Mouse (Mus musculus): Measurements from ENCODE around the gene Plp2. TPM values are rescaled to one million over a fixed set of nuclear protein-coding genes. Genes with fewer than 3 reads are reported as not detected.
"Not testable (repeated sequence)": the region's sequence is repeated elsewhere in the genome, so short reads cannot be mapped to it uniquely, and the experiment has no call there.

Plp2 gene
- 299 and 310 TPM in 2 replicates for polyA plus RNA-seq (2014; fragmentation: Nextera tagmentation; extraction: Ambion mirVana)

GRCm38 (mm10) chrX:7670921-7671623 is at the start of gene Plp2:
Plp2 (minus strand) TSS chrX:7671390.
- Histone ChIP-seq H3K9me3 (ENCODE audit: control insufficient read depth, low read depth, low read length) (no peaks in the 10 kb centered on the region), H3K4me2 (replicated peaks; ENCODE audit: low read depth, low read length) (peak within 1 kb of the TSS; percentile 44), H3K27ac (ENCODE audit: low read length) (peak within 1 kb of the TSS; percentile 85), H3K36me3 (ENCODE audit: control insufficient read depth, insufficient read depth, low read length) (peaks cover 3% of the 10 kb centered on the region; the same call in 1 of the 2 replicates), H3K4me1 (ENCODE audit: control insufficient read depth, insufficient read depth, low read length) (peaks cover 6% of the 10 kb centered on the region; the same call in 1 of the 2 replicates), H3K27me3 (ENCODE audit: control insufficient read depth, insufficient read depth, low read length) (no peaks in the 10 kb centered on the region), H3K4me3 (ENCODE audit: low read depth, low read length) (peak within 1 kb of the TSS; percentile 43), H3K9ac (replicated peaks; ENCODE audit: low read depth, low read length) (peak within 1 kb of the TSS; percentile 48; the same call in 1 of the 2 replicates)
- WGBS: 21% methylated on average over 30 of the region's 36 CpGs
- ATAC-seq (ENCODE audit: insufficient number of reproducible peaks, insufficient read depth, low FRiP score, low read depth): peak; percentile 43

DNA sequence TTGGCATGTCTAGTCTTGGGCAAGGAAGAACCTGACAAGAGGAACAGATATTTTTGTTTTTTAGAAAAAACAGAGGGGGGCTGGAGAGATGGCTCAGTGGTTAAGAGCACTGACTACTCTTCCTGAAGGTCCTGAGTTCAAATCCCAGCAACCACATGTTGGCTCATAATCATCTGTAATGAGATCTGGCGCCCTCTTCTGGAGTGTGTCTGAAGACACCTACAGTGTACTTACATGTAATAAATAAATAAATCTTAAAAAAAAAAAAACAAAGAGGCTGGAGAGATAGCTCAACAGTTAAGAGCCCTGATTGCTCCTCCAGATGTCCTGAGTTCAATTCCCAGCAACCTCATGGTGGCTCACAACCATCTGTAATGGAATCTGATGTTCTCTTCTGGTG is 44.9 kb upstream of the Plp2 start:
- not testable (repeated sequence) for H3K36me3 ChIP-seq (ENCODE audit: control insufficient read depth, insufficient read depth, low read length); H3K4me3 ChIP-seq (ENCODE audit: low read depth, low read length); H3K4me1 ChIP-seq (ENCODE audit: control insufficient read depth, insufficient read depth, low read length); H3K9ac ChIP-seq (replicated peaks; ENCODE audit: low read depth, low read length); H3K27me3 ChIP-seq (ENCODE audit: control insufficient read depth, insufficient read depth, low read length); H3K27ac ChIP-seq (ENCODE audit: low read length); H3K4me2 ChIP-seq (replicated peaks; ENCODE audit: low read depth, low read length); ATAC-seq (ENCODE audit: insufficient number of reproducible peaks, insufficient read depth, low FRiP score, low read depth); H3K9me3 ChIP-seq (ENCODE audit: control insufficient read depth, low read depth, low read length)
- WGBS: 33% methylated on average over 1 of the region's 1 CpGs

DNA sequence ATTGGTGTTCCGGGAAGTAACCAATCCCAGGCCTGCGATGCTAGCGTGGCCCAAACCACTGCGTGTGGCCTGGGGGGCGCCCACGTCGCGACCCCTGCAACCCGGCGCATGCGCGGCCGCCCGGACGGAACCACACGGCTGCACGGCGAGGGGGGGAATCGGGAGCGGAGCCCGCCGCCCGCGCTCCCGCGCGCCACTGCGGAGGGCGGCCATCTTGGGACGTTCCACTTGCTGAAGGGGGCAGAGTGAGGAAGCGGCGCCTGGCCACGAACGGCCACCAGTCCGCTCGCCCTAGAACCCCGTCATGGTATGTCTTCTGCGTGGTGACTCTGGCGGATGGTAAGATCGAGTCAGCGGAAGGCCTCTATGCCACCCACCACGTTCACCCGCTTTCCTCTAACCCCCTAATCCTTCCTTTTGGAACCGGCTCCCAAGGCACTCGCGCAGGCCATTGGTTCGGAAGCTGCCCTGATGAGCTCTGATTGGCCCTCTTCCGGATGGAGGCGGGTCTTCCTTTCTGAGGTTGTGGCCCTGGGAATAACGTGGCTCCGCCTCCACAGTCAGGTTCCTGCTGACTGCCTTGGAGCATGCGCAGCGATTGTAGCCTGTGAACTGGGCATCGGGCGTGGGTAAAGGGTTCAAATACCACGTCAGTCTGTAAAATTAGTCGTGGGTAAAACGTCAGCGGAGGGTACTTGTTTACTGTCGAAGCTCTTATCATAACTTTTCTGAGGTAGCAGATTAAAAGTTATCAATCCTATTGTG is 43.1 kb upstream of the Plp2 start, which contains the start of gene Wdr45:
Gene Wdr45 (plus strand): TSS at position 199 of the 765 bp plus-strand sequence.
- 23% methylated on average over 25 of the region's 60 CpGs for WGBS
- H3K27ac ChIP-seq (ENCODE audit: low read length); H3K9me3 ChIP-seq (ENCODE audit: control insufficient read depth, low read depth, low read length); H3K27me3 ChIP-seq (ENCODE audit: control insufficient read depth, insufficient read depth, low read length); H3K36me3 ChIP-seq (ENCODE audit: control insufficient read depth, insufficient read depth, low read length); H3K4me1 ChIP-seq (ENCODE audit: control insufficient read depth, insufficient read depth, low read length); H3K9ac ChIP-seq (replicated peaks; ENCODE audit: low read depth, low read length): not testable (repeated sequence)
- Histone ChIP-seq H3K4me2 (replicated peaks; ENCODE audit: low read depth, low read length) (peak within 1 kb of the TSS; percentile 39; the same call in 1 of the 2 replicates), H3K4me3 (ENCODE audit: low read depth, low read length) (peak within 1 kb of the TSS; percentile 27)
- peak; percentile 97 for ATAC-seq (ENCODE audit: insufficient number of reproducible peaks, insufficient read depth, low FRiP score, low read depth)

DNA sequence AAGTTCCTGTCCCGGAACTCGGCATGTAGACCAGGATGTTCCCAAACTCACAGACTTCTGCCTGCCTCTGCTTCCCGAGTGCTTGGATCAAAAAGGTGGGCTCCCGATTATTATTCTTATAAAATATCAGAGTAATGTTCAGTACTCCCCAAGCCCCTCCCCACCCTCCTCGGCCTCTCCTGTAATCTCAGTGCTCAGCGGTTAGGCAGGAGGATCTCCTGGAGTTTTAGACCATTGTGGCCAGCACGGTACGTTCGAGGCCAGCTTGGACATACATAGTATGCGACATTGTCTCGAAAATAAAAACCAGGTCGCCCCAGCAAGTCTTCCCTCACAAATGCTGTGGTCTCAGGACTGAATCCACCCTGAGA is 42.6 kb upstream of the Plp2 start:
- Histone ChIP-seq H3K4me3 (ENCODE audit: low read depth, low read length) (peak overlapping the region; percentile 27), H3K4me2 (replicated peaks; ENCODE audit: low read depth, low read length) (peak overlapping the region; percentile 39; the same call in 1 of the 2 replicates)
- 30% methylated on average over 4 of the region's 12 CpGs for WGBS
- ATAC-seq (ENCODE audit: insufficient number of reproducible peaks, insufficient read depth, low FRiP score, low read depth); H3K9me3 ChIP-seq (ENCODE audit: control insufficient read depth, low read depth, low read length); H3K4me1 ChIP-seq (ENCODE audit: control insufficient read depth, insufficient read depth, low read length); H3K27me3 ChIP-seq (ENCODE audit: control insufficient read depth, insufficient read depth, low read length); H3K9ac ChIP-seq (replicated peaks; ENCODE audit: low read depth, low read length); H3K27ac ChIP-seq (ENCODE audit: low read length); H3K36me3 ChIP-seq (ENCODE audit: control insufficient read depth, insufficient read depth, low read length): not testable (repeated sequence)

DNA sequence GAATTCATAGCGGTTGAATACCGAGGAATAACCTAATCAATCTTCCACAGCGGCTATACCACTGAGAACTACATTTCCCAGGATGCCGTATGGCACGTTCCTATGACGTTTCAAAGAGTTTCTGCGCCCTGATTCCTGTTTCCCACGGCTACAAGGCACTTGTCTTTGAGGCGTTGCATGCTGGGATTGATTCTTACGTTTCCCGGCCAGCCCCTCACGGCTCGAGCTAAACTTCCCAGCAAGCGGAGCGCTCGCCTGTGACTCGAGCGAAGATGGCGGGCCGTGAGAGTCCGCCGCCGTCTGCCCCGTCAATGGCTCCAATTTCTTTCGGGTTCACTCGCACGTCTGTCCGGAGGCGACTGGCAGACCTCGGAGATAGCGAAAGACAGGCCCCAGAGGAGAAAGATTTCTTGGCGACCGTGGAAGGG is 25.8 kb upstream of the Plp2 start, which contains the start of gene Gpkow:
Gene Gpkow (plus strand): TSS at position 178 of the 428 bp plus-strand sequence.
- ATAC-seq (ENCODE audit: insufficient number of reproducible peaks, insufficient read depth, low FRiP score, low read depth): peak; percentile 96
- Histone ChIP-seq H3K4me1 (ENCODE audit: control insufficient read depth, insufficient read depth, low read length) (no peaks in the 10 kb centered on the region), H3K4me2 (replicated peaks; ENCODE audit: low read depth, low read length) (peak within 1 kb of the TSS; percentile 47), H3K9me3 (ENCODE audit: control insufficient read depth, low read depth, low read length) (no peaks in the 10 kb centered on the region), H3K4me3 (ENCODE audit: low read depth, low read length) (peak within 1 kb of the TSS; percentile 52), H3K27me3 (ENCODE audit: control insufficient read depth, insufficient read depth, low read length) (no peaks in the 10 kb centered on the region), H3K36me3 (ENCODE audit: control insufficient read depth, insufficient read depth, low read length) (no peaks in the 10 kb centered on the region), H3K9ac (replicated peaks; ENCODE audit: low read depth, low read length) (peak within 1 kb of the TSS; percentile 57), H3K27ac (ENCODE audit: low read length) (0 out of 2 replicates have a peak within 1 kb of the TSS, but pooled peaks have one; percentile 44)
- WGBS: 9% methylated on average over 33 of the region's 33 CpGs

DNA sequence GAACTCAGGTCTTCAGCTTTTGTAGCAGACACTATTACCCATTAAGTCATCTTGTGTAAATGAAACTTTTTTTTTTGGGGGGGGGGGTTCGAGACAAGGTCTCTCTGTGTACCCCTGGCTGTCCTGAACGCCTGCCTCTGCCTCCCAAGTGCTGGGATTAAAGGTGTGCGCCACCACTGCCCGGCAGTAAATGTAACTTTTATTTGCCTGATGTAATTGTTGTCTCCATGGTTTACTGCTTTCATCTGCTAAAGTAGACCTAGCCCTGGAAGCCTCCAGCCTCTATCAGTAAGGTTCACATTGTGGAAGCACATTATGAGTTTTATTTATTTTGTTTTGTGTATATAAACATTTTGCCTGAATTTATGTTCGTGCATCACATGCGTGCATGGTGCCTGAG is 25.3 kb upstream of the Plp2 start:
- peak overlapping the region; percentile 52; the same call in 1 of the 2 replicates for H3K4me3 ChIP-seq (ENCODE audit: low read depth, low read length)
- H3K4me2 ChIP-seq (replicated peaks; ENCODE audit: low read depth, low read length): peak overlapping the region; percentile 25; the same call in 1 of the 2 replicates
- 43% methylated on average over 6 of the region's 6 CpGs for WGBS
- no peaks in the 10 kb centered on the region for H3K9me3 ChIP-seq (ENCODE audit: control insufficient read depth, low read depth, low read length)
- no peaks in the 10 kb centered on the region for H3K27me3 ChIP-seq (ENCODE audit: control insufficient read depth, insufficient read depth, low read length)
- no peaks in the 10 kb centered on the region for H3K36me3 ChIP-seq (ENCODE audit: control insufficient read depth, insufficient read depth, low read length)
- peak; percentile 8; the same call in 1 of the 2 replicates for ATAC-seq (ENCODE audit: insufficient number of reproducible peaks, insufficient read depth, low FRiP score, low read depth)
- H3K9ac ChIP-seq (replicated peaks; ENCODE audit: low read depth, low read length): no peak overlapping the region
- H3K27ac ChIP-seq (ENCODE audit: low read length): no peak overlapping the region
- H3K4me1 ChIP-seq (ENCODE audit: control insufficient read depth, insufficient read depth, low read length): no peaks in the 10 kb centered on the region

- H3K27me3 ChIP-seq (ENCODE audit: control insufficient read depth, insufficient read depth, low read length): no peaks in the 10 kb centered on the region
- no peaks in the 10 kb centered on the region for H3K9me3 ChIP-seq (ENCODE audit: control insufficient read depth, low read depth, low read length)
- H3K9ac ChIP-seq (replicated peaks; ENCODE audit: low read depth, low read length): no peak overlapping the region
- no peaks in the 10 kb centered on the region for H3K36me3 ChIP-seq (ENCODE audit: control insufficient read depth, insufficient read depth, low read length)
- no peaks in the 10 kb centered on the region for H3K4me1 ChIP-seq (ENCODE audit: control insufficient read depth, insufficient read depth, low read length)
- H3K4me3 ChIP-seq (ENCODE audit: low read depth, low read length): no peak overlapping the region
- H3K27ac ChIP-seq (ENCODE audit: low read length): no peak overlapping the region
- ATAC-seq (ENCODE audit: insufficient number of reproducible peaks, insufficient read depth, low FRiP score, low read depth): no peak
- H3K4me2 ChIP-seq (replicated peaks; ENCODE audit: low read depth, low read length): no peak overlapping the region
- WGBS: 38% methylated on average over 4 of the region's 4 CpGs
These were observed 21.7 kb upstream of the Plp2 start for GRCm38 (mm10) chrX:7692862-7693261.

DNA sequence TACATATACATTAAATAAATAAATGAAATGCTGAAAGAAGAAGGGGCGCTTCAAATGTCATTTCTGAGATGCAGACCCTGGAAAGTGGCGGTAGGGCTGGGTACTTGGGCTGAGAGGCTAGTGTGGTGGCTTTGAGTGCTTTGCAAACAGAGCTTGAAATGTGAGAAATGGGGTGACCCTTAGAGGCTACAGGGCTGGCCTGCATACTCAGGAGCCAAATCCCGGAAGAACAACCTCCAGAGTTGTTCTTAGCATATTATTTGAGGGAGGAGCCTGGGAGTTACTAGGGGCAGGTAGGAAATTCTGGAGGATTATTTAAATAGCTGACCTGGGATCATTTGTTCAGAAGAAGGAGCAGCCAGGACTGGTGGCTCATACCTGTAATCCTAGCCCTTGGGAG is 19.3 kb upstream of the Plp2 start:
- no peak for ATAC-seq (ENCODE audit: insufficient number of reproducible peaks, insufficient read depth, low FRiP score, low read depth)
- H3K4me3 ChIP-seq (ENCODE audit: low read depth, low read length): no peak overlapping the region
- H3K36me3 ChIP-seq (ENCODE audit: control insufficient read depth, insufficient read depth, low read length): no peaks in the 10 kb centered on the region
- no peaks in the 10 kb centered on the region for H3K9me3 ChIP-seq (ENCODE audit: control insufficient read depth, low read depth, low read length)
- WGBS: 52% methylated on average over 3 of the region's 3 CpGs
- H3K27ac ChIP-seq (ENCODE audit: low read length): no peak overlapping the region
- no peaks in the 10 kb centered on the region for H3K27me3 ChIP-seq (ENCODE audit: control insufficient read depth, insufficient read depth, low read length)
- no peak overlapping the region for H3K4me2 ChIP-seq (replicated peaks; ENCODE audit: low read depth, low read length)
- no peak overlapping the region for H3K9ac ChIP-seq (replicated peaks; ENCODE audit: low read depth, low read length)
- H3K4me1 ChIP-seq (ENCODE audit: control insufficient read depth, insufficient read depth, low read length): no peaks in the 10 kb centered on the region
